Mouse (Mus musculus): Measurements from ENCODE around the gene Bcar3.

- TF ChIP-seq CHD2 (IDR thresholded peaks at IDR 0.05; ENCODE audit: low read length) (no peak), HCFC1 (IDR thresholded peaks at IDR 0.05; ENCODE audit: low read depth, low read length) (no peak)
These were observed 107.1 kb downstream of the Bcar3 start for GRCm38 (mm10) chr3:122401011-122401410.
